Mouse (Mus musculus): ENCODE measurements around the gene Lce1l. TPM values are rescaled to one million over a fixed set of nuclear protein-coding genes. Genes with fewer than 3 reads are reported as not detected.
"Not testable (repeated sequence)": the region's sequence is repeated elsewhere in the genome, so short reads cannot be mapped to it uniquely, and the experiment has no call there.

The Lce1l gene
- not detected for total RNA-seq (2021)
- long read RNA-seq, experiment 1: 0 reads
- long read RNA-seq, experiment 2: 0 reads

- DNase-seq: no peak
- intact Hi-C loops (cut with DNase I): no loop called here
Measured at GRCm38 (mm10) chr3:92851186-92851585, at the start of gene Lce1l. Lce1l (minus strand) TSS chr3:92851286.

- DNase-seq: no peak
- intact Hi-C loops (cut with DNase I): no loop called here
Measured at GRCm38 (mm10) chr3:92894489-92894888, 43.4 kb upstream of the Lce1l start.

- intact Hi-C loops (cut with DNase I): no loop called here
- no peak for DNase-seq
Measured at GRCm38 (mm10) chr3:92894063-92894462, 43.0 kb upstream of the Lce1l start.

- DNase-seq: no peak
- intact Hi-C loops (cut with DNase I): no loop called here
Measured at GRCm38 (mm10) chr3:92874180-92874579, 23.1 kb upstream of the Lce1l start.

- intact Hi-C loops (cut with DNase I): no loop called here
- no peak for DNase-seq
Measured at GRCm38 (mm10) chr3:92870116-92870515, 19.0 kb upstream of the Lce1l start, which contains the start of gene 2310050C09Rik. 2310050C09Rik (minus strand) TSS chr3:92870216.

GRCm38 (mm10) chr3:92827108-92827507 is 24.0 kb downstream of the Lce1l start, which contains the start of gene Kprp:
Kprp (minus strand) TSS chr3:92827247.
- intact Hi-C loops (cut with DNase I): no loop called here
- DNase-seq: no peak

GRCm38 (mm10) chr3:92825808-92826207 is 25.3 kb downstream of the Lce1l start:
- DNase-seq: no peak
- intact Hi-C loops (cut with DNase I): no loop called here

- DNase-seq; intact Hi-C loops (cut with DNase I): not testable (repeated sequence)
Measured at GRCm38 (mm10) chr3:92816036-92816435, 35.0 kb downstream of the Lce1l start.

- intact Hi-C loops (cut with DNase I): no loop called here
- no peak for DNase-seq
Measured at GRCm38 (mm10) chr3:92815581-92815980, 35.5 kb downstream of the Lce1l start.

- intact Hi-C loops (cut with DNase I): no loop called here
Measured at GRCm38 (mm10) chr3:92807791-92808190, 43.3 kb downstream of the Lce1l start, which contains the start of gene Lce1k. Lce1k (minus strand) TSS chr3:92807891.

More at GRCm38 (mm10) chr3:92807791-92808190, 43.3 kb downstream of the Lce1l start, which contains the start of gene Lce1k:
- DNase-seq: no peak

Other genes with a start within 250 kb of the Lce1l start
- not detected for gene 2210017I01Rik, start 243.8 kb downstream of the Lce1l start, total RNA-seq (2021)
- gene Lce6a, start 229.6 kb downstream of the Lce1l start, total RNA-seq (2021): not detected
- not detected for gene Lce1a1, start 203.0 kb downstream of the Lce1l start, total RNA-seq (2021)
- not detected for gene Lce1b, start 194.4 kb downstream of the Lce1l start, total RNA-seq (2021)
- gene Lce1a2, start 181.0 kb downstream of the Lce1l start, total RNA-seq (2021): not detected
- not detected for gene Lce1c, start 172.0 kb downstream of the Lce1l start, total RNA-seq (2021)
- gene Lce1d, start 164.1 kb downstream of the Lce1l start, total RNA-seq (2021): not detected
- not detected for gene Lce1e, start 142.2 kb downstream of the Lce1l start, total RNA-seq (2021)
- not detected for gene Lce1f, start 130.9 kb downstream of the Lce1l start, total RNA-seq (2021)
- not detected for gene Gm38119, start 112.2 kb downstream of the Lce1l start, total RNA-seq (2021)
- gene Lce1g, start 98.9 kb downstream of the Lce1l start, total RNA-seq (2021): not detected
- gene Lce1h, start 86.2 kb downstream of the Lce1l start, total RNA-seq (2021): not detected
- gene Lce1i, start 72.4 kb downstream of the Lce1l start, total RNA-seq (2021): not detected
- not detected for gene Lce1j, start 60.8 kb downstream of the Lce1l start, total RNA-seq (2021)
- gene Lce1k, start 43.4 kb downstream of the Lce1l start, total RNA-seq (2021): not detected
- gene Kprp, start 24.0 kb downstream of the Lce1l start, total RNA-seq (2021): not detected
- not detected for gene 2310050C09Rik, start 18.9 kb upstream of the Lce1l start, total RNA-seq (2021)
- not detected for gene Lce3a, start 74.9 kb upstream of the Lce1l start, total RNA-seq (2021)
- not detected for gene Lce3b, start 81.7 kb upstream of the Lce1l start, total RNA-seq (2021)
- not detected for gene Lce3c, start 93.2 kb upstream of the Lce1l start, total RNA-seq (2021)
- gene Lce3d, start 106.1 kb upstream of the Lce1l start, total RNA-seq (2021): not detected
- not detected for gene Lce3e, start 115.8 kb upstream of the Lce1l start, total RNA-seq (2021)
- gene Lce3f, start 140.9 kb upstream of the Lce1l start, total RNA-seq (2021): not detected
- not detected for gene Crct1, start 164.4 kb upstream of the Lce1l start, total RNA-seq (2021)
- not detected for gene Lce1m, start 167.8 kb upstream of the Lce1l start, total RNA-seq (2021)
- gene Gm4858, start 217.5 kb upstream of the Lce1l start, total RNA-seq (2021): not detected